Mouse (Mus musculus) heart, postnatal 14 days (tissue): Measurements from ENCODE around the gene Olfr895. TPM values are rescaled to one million over a fixed set of nuclear protein-coding genes. Genes with fewer than 3 reads are reported as not detected.

Source experiments
- DNase-seq, 2 experiments: peaks; one replicate each; pipeline ENCODE4 v3.0.0; 2021 to 2022
- intact Hi-C: fragments of 180-260 bp; cut with DNase I; formaldehyde crosslinking; loops from one replicate; pipeline ENCODE4 v1.15.1; 2025
- long read RNA-seq, 2 experiments: library from polyadenylated mRNA; stranded (forward); transcript quantifications; one replicate each; pipeline ENCODE4 v2.0.0; 2021
- total RNA-seq, 2 experiments: library from RNA; stranded (reverse); gene quantifications; 2 replicates each; pipeline ENCODE4 v1.2.3; 2021

Olfr895 gene
- not detected for total RNA-seq
- long read RNA-seq, experiment 1 = 0 reads
- long read RNA-seq, experiment 2 = 0 reads

- intact Hi-C loops = no loop called here
Observed at GRCm38 (mm10) chr9:38267551-38267950, at the start of gene Olfr895. Olfr895 (plus strand) TSS chr9:38267851.

GRCm38 (mm10) chr9:38252474-38252873 lies 15.2 kb upstream of the Olfr895 start, which contains the start of gene Olfr143:
Olfr143 (plus strand) TSS chr9:38252774.
- intact Hi-C loops = no loop called here
- no peak for DNase-seq

More at GRCm38 (mm10) chr9:38267551-38267950, at the start of gene Olfr895:
- no peak for DNase-seq

GRCm38 (mm10) chr9:38290807-38291206 lies 23.2 kb downstream of the Olfr895 start, which contains the start of gene Olfr896-ps1:
Olfr896-ps1 (plus strand) TSS chr9:38291107.
- DNase-seq = no peak
- intact Hi-C loops = no loop called here

Other genes starting within 250 kb of the Olfr895 start
- not detected for gene Olfr883, start 242.0 kb upstream of the Olfr895 start, total RNA-seq
- gene Olfr884, start 221.3 kb upstream of the Olfr895 start, total RNA-seq = not detected
- not detected for gene Olfr885, start 206.5 kb upstream of the Olfr895 start, total RNA-seq
- gene Olfr887, start 183.8 kb upstream of the Olfr895 start, total RNA-seq = not detected
- gene Olfr888, start 159.7 kb upstream of the Olfr895 start, total RNA-seq = not detected
- not detected for gene Olfr889, start 152.7 kb upstream of the Olfr895 start, total RNA-seq
- gene Olfr890, start 125.3 kb upstream of the Olfr895 start, total RNA-seq = not detected
- not detected for gene Olfr891, start 87.0 kb upstream of the Olfr895 start, total RNA-seq
- not detected for gene Olfr893, start 59.5 kb upstream of the Olfr895 start, total RNA-seq
- gene Olfr894, start 49.8 kb upstream of the Olfr895 start, total RNA-seq = not detected
- not detected for gene Olfr143, start 15.1 kb upstream of the Olfr895 start, total RNA-seq
- not detected for gene Olfr896-ps1, start 23.3 kb downstream of the Olfr895 start, total RNA-seq
- not detected for gene Olfr25, start 61.2 kb downstream of the Olfr895 start, total RNA-seq
- not detected for gene Olfr898, start 80.6 kb downstream of the Olfr895 start, total RNA-seq
- not detected for gene Olfr250, start 99.0 kb downstream of the Olfr895 start, total RNA-seq
- not detected for gene Olfr251, start 109.2 kb downstream of the Olfr895 start, total RNA-seq
- gene Olfr147, start 133.8 kb downstream of the Olfr895 start, total RNA-seq = not detected
- not detected for gene Olfr901, start 161.6 kb downstream of the Olfr895 start, total RNA-seq
- not detected for gene Olfr902, start 179.8 kb downstream of the Olfr895 start, total RNA-seq
- not detected for gene Olfr904, start 195.3 kb downstream of the Olfr895 start, total RNA-seq
- not detected for gene Olfr905, start 203.3 kb downstream of the Olfr895 start, total RNA-seq
- gene Olfr906, start 219.2 kb downstream of the Olfr895 start, total RNA-seq = not detected
- not detected for gene Olfr907, start 227.9 kb downstream of the Olfr895 start, total RNA-seq